In the genomic region with DNA sequence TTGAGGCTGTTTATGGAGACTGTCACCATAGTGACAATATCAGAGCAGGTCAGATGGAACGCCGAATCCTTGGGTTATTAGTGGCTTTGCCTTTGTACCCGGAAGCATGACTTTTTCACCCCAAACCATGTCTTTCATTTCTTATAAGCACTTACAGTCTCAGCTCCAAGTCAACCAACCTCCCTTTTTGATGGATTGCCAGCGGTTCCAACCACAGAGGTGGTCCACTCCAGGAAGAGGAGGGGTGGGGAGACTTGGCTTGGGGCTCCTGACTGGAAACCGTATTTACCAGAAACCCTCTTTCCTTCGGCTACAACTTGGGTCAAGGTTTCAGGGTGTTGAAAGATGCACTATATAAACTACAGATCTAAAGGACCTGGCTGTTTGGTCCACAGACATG, we compare ENCODE assay signal across 9 mouse cellular contexts. TPM values are rescaled to one million over a fixed set of nuclear protein-coding genes. Genes with fewer than 3 reads are reported as not detected.
DNase-seq lines count a peak whose midpoint lies in the region; ATAC-seq and TF ChIP-seq lines count a peak whose summit lies in the region.
"Had no signal": no experiment of that assay in that cellular context is flagged by ENCODE, and none has a peak within 500 bp of the region (broad histone marks: within the 10 kb centered on the region; RNA-seq: fewer than 3 reads in every experiment).

No protein-coding gene starts in this region.

- DNase-seq in adrenal gland, adult 2 months: peak; percentile 24
- DNase-seq in adrenal gland, postnatal 25 days: no peak
- DNase-seq in urinary bladder, postnatal 14 days (ENCODE audit: low spot score): peak; percentile 51
- DNase-seq in urinary bladder, adult 2 months (ENCODE audit: low spot score): no peak
- peak; percentile 32 to 70 for DNase-seq in kidney, postnatal 36 days
- DNase-seq in stomach, postnatal 0 days (ENCODE audit: low spot score): no peak
- no peak for DNase-seq in cerebellum, adult 11 months

- H3K9ac ChIP-seq in stomach, postnatal 0 days (ENCODE audit: low read length): no peak overlapping the region
- H3K9ac ChIP-seq: neural tube, embryonic 13.5 days had no signal

- no peaks in the 10 kb centered on the region for H3K36me3 ChIP-seq in stomach, postnatal 0 days (ENCODE audit: control insufficient read depth, insufficient read depth, low read length)
- H3K36me3 ChIP-seq: neural tube, embryonic 13.5 days had no signal

- TF ChIP-seq CTCF in stomach, postnatal 0 days (IDR thresholded peaks at IDR 0.05; ENCODE audit: low read depth): no peak

- no peaks in the 10 kb centered on the region for H3K9me3 ChIP-seq in stomach, postnatal 0 days (ENCODE audit: control insufficient read depth, low read length)

- H3K4me2 ChIP-seq in stomach, postnatal 0 days (replicated peaks; ENCODE audit: low read depth): peak overlapping the region; percentile 32
- H3K4me2 ChIP-seq: neural tube, embryonic 13.5 days had no signal

- no peaks in the 10 kb centered on the region for H3K4me1 ChIP-seq in stomach, postnatal 0 days (replicated peaks; ENCODE audit: control insufficient read depth, insufficient read depth)
- H3K4me1 ChIP-seq: neural tube, embryonic 13.5 days had no signal

- WGBS in stomach, postnatal 0 days: 21% methylated on average over 6 of the region's 6 CpGs

- no peak overlapping the region for H3K4me3 ChIP-seq in stomach, postnatal 0 days (ENCODE audit: low read depth, low read length)
- H3K4me3 ChIP-seq: neural tube, embryonic 13.5 days had no signal

- ATAC-seq in stomach, postnatal 0 days (ENCODE audit: low FRiP score, low TSS enrichment): peak; percentile 10; the same call in 1 of the 2 replicates
- ATAC-seq in erythroid progenitor cell, adult 5-6 weeks (replicated peaks; ENCODE audit: low FRiP score, poor library complexity, severe bottlenecking): no peak

- H3K27me3 ChIP-seq in stomach, postnatal 0 days (ENCODE audit: control insufficient read depth, insufficient read depth, low read length): no peaks in the 10 kb centered on the region
- H3K27me3 ChIP-seq: neural tube, embryonic 13.5 days had no signal

- TF ChIP-seq EP300 in stomach, postnatal 0 days (optimal IDR thresholded peaks at IDR 0.05): no peak

- H3K27ac ChIP-seq in stomach, postnatal 0 days (replicated peaks): peak overlapping the region; percentile 65
- H3K27ac ChIP-seq: neural tube, embryonic 13.5 days had no signal

RNA-seq across cellular contexts. Expression of a gene that starts 16.7 kb away (rescaled TPM):
- total RNA-seq in adrenal gland, adult 2 months (2021): 100 to 1,000 TPM; 312 to 392 TPM
- 140 and 199 TPM in 2 replicates for polyA plus RNA-seq in adrenal gland, adult 2 months (2012; rRNA removed)
- 304 and 325 TPM in 2 replicates for total RNA-seq in adrenal gland, postnatal 25 days (2021)
- polyA plus RNA-seq in urinary bladder, adult 2 months (2012; rRNA removed): 297 and 375 TPM in 2 replicates
- polyA plus RNA-seq in stomach, postnatal 0 days (2015; fragmentation: Nextera tagmentation; extraction: Ambion mirVana): 341 and 344 TPM in 2 replicates
- total RNA-seq in erythroid progenitor cell, adult 5-6 weeks (2015; ENCODE audit: low replicate concordance): 94.3 and 141 TPM in 2 replicates
- 29.4 and 35.6 TPM in 2 replicates for total RNA-seq in erythroid progenitor cell, adult 5-6 weeks (2017; ENCODE audit: low replicate concordance)

RNA-seq across cellular contexts. Expression of a gene that starts 45.1 kb away (rescaled TPM):
- total RNA-seq in adrenal gland, adult 2 months (2021): 100 to 1,000 TPM; 333 to 412 TPM
- 26.7 and 38.9 TPM in 2 replicates for polyA plus RNA-seq in adrenal gland, adult 2 months (2012; rRNA removed)
- 347 and 389 TPM in 2 replicates for total RNA-seq in adrenal gland, postnatal 25 days (2021)
- 174 and 186 TPM in 2 replicates for polyA plus RNA-seq in urinary bladder, adult 2 months (2012; rRNA removed)
- 569 and 588 TPM in 2 replicates for polyA plus RNA-seq in stomach, postnatal 0 days (2015; fragmentation: Nextera tagmentation; extraction: Ambion mirVana)
- 134 and 193 TPM in 2 replicates for total RNA-seq in erythroid progenitor cell, adult 5-6 weeks (2015; ENCODE audit: low replicate concordance)
- 116 and 230 TPM in 2 replicates for total RNA-seq in erythroid progenitor cell, adult 5-6 weeks (2017; ENCODE audit: low replicate concordance)

Comparison
In these comparisons a context has a peak if more than half of its experiments do, and no peak if none do; other contexts are left out.
1. DNase-seq: peak in adrenal gland, adult 2 months (single experiment), urinary bladder, postnatal 14 days (single experiment) and kidney, postnatal 36 days (2 of 2); none in adrenal gland, postnatal 25 days (single experiment), urinary bladder, adult 2 months (single experiment), stomach, postnatal 0 days (single experiment) and cerebellum, adult 11 months (single experiment).